Mouse (Mus musculus): ENCODE results near the gene Vps37d. TPM values are rescaled to one million over a fixed set of nuclear protein-coding genes. Genes with fewer than 3 reads are reported as not detected.

The Vps37d gene
- total RNA-seq (2023): under 1 TPM in 1 of 2 experiments, not detected in 1; 0.44 TPM

DNA sequence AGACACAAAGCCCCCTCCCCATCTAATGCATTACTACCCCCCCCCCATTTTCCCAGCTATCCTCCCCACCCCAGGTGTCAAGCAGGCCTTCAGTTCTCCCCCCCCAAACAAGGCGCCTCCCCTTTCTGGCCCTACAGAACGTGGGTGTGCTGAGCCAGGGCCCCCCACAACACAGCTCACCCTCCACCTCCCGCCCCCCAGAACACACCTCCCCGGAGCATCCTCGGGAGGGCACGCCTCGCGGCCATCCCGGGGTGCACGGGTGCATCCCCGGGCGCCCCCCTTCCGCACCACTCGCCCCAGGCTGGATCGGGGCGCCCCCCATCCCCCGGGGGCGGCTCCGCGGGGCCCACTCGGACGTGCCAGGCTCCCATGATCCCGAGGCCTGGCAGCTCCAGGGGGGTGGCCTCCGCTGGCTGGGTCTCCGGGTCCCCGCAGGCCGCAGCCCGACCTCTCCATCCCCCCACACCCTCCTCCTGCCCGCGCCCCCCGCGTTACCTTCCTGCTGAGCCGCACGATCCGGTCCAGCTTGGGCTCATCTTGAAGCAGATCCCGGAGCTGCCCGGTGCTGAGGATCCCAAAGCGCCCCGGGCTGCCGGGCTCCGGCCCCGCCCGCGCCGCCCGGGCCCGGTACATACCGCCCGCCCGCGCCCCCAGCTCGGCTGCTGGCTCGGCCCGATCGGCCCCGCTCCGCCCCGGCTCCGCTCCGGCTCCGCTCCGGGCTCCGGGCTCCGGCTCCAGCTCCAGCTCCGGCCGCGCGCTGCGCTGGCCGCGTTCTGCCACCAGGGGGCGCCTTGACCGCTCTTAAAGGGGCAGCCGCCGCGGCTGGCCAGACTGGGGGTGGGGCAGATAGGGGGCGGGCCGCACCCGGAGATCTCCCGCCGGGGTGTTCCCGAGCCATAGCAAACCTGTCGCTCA, at the start of gene Vps37d:
Vps37d (minus strand) TSS at position 703 of the 918 bp plus-strand sequence.

DNA sequence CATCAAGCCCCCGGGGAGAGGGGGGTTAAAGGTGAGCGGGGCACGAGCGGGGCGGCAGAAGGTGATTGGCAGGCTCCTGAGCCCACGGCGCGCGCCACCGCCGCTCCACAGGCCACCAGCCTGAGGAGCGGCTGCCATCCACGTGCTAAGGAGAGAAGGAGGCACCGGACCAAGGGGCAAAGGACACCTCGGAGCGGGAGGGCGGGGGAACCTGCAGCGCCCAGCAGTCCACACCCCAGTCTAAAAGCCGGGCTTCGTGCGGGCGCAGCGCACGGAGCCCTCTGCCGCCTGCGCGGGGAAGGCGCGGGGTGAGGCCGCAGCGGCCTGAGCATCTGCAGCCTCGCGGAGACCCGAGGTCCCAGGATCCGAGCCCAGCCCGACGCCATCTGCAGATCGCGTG, 11.6 kb upstream of the Vps37d start, which contains the start of gene Mlxipl:
Mlxipl (plus strand) TSS at position 238 of the 400 bp plus-strand sequence.

DNA sequence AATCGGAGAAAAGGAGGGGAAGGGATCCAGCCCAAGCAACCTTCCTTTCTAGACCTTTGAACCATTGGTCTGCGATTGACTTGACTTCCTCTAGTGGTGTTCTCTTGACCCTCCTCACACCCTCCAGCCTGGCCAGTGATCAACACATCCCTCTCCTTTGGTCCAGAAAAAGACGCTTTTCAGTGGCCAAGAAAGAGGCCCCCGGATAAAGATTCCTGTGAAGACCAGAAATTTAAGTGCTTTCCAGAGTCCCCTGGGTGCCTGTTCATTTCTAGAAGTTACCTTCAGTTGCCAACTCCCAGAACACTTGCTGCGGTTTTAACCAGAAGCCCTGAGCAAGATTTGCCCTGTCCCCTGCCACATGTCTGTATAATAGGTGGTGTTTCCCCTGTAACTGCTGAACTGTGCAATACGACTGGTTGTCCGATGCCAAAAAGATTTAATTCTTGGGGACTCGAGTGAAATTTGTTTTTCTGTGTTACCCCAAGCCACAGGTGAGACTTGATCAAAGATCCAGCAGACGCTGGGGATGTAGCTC, 13.1 kb downstream of the Vps37d start, which contains the start of gene Bud23:
Bud23 (minus strand) TSS at position 51 of the 538 bp plus-strand sequence.

DNA sequence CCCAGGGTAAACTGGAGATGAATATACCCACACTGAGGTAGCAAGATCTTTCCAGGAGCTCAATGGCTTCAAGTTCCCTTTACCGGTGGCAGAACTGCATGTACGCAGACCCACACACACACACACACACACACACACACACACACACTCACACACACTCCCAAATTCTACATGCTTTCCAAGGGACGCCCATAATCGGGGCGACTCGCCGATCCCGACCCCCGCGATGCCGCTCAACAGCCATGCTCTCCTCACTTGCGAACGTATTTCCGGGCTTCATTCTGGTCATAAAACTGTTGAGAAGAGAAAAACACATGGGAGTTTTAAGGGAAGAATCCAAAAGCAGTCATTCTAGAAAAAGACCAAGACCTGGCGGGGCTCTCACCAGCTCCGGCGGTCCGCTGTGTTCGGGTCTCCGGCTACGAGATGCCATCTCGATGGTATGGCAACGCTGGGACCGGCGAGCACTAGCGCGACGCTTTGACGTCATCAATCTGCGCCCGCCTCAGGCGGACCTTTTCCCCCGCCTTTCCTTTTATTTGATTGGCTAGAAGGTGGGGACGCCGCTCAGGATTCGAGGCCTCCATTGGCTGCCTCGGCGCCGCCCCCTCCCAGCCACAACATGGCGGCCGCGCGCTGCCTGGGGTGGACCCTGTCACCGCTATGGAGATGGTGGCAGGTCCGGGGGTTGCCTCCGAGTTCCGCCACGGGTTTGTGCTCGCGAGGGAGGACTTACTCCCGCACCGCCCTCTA, 14.3 kb downstream of the Vps37d start, which contains the start of gene Dnajc30:
Dnajc30 (plus strand) TSS at position 574 of the 753 bp plus-strand sequence.

DNA sequence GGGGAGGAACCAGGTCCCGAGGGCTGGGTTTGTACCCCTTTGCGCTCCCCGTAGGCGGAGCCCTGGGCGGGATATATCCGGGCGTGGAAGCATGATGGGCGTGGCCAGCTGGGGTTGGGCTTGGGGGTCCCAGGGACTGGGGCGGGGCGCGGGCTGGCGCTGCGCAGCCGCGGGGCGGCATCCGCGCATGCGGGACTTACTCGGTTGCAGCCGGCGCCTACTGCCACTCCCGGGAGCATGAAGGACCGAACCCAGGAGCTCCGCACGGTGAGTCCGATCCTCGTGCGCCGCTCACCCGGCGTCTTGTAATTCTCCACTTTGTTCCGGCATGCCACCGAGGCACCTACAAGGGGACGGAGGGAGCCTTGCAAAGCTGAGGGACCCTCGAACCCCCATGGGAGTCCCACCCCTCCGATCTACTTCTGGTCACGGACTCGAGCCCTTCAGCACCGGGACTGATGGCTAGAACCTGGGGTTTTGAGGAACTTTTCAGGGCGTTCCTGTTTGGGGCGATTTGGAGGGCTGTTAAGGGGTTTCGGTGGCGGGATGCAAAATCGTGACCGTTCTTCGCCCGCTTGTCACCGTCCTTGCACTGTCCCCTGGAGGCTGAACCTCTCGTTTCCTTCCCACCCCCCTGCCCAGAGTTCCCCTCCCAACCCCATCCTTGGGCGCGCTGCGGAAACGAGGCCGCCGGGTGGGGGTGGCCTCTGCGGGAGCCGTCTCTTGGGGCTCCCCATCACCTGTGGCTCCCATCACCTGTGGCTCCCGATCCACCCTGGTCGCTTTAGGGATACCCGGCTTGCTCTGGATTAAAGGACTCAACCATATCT, 54.5 kb downstream of the Vps37d start, which contains the start of gene Stx1a:
Stx1a (plus strand) TSS at position 139 of the 830 bp plus-strand sequence.

Other genes starting within 250 kb of the Vps37d start
- not detected for gene Tmem270, start 171.5 kb downstream of the Vps37d start, total RNA-seq (2023)
- gene Cldn13, start 162.7 kb downstream of the Vps37d start, total RNA-seq (2023): not detected
- gene Mettl27, start 145.9 kb downstream of the Vps37d start, total RNA-seq (2023): 1 to 10 TPM; 1.4 to 2.5 TPM
- not detected for gene Cldn4, start 131.3 kb downstream of the Vps37d start, total RNA-seq (2023)
- gene Cldn3, start 92.1 kb downstream of the Vps37d start, total RNA-seq (2023): not detected
- 10 to 100 TPM; 35.0 to 41.7 TPM for gene Abhd11, start 69.1 kb downstream of the Vps37d start, total RNA-seq (2023)
- 1 to 10 TPM; 2.7 to 4.2 TPM for gene Stx1a, start 54.8 kb downstream of the Vps37d start, total RNA-seq (2023)
- gene Dnajc30, start 14.1 kb downstream of the Vps37d start, total RNA-seq (2023): 10 to 100 TPM; 20.1 to 21.2 TPM
- 100 to 1,000 TPM; 105 to 132 TPM for gene Bud23, start 13.3 kb downstream of the Vps37d start, total RNA-seq (2023)
- not detected for gene Mlxipl, start 11.6 kb upstream of the Vps37d start, total RNA-seq (2023)
- gene Tbl2, start 71.4 kb upstream of the Vps37d start, total RNA-seq (2023): 10 to 100 TPM; 14.6 to 21.7 TPM
- gene Bcl7b, start 90.0 kb upstream of the Vps37d start, total RNA-seq (2023): 10 to 100 TPM; 65.6 to 69.8 TPM
- gene Baz1b, start 109.0 kb upstream of the Vps37d start, total RNA-seq (2023): 100 to 1,000 TPM; 120 TPM
- gene Fzd9, start 173.0 kb upstream of the Vps37d start, total RNA-seq (2023): under 1 TPM in 1 of 2 experiments, not detected in 1; 0.46 TPM